Comparison of ENCODE assay signal across 27 mouse cellular contexts in genomic region chr13:73660163-73660695, GRCm38 (mm10). TPM values are rescaled to one million over a fixed set of nuclear protein-coding genes. Genes with fewer than 3 reads are reported as not detected.
A peak's percentile ranks its signal among the peaks of the same experiment; 100 is the strongest.
DNase-seq lines count a peak whose midpoint lies in the region; ATAC-seq lines count a peak whose summit lies in the region.
"Had no signal": no experiment of that assay in that cellular context is flagged by ENCODE, and none has a peak within 500 bp of the region (broad histone marks: within the 10 kb centered on the region; RNA-seq: fewer than 3 reads in every experiment).

No protein-coding gene starts in this region.

- H3K9me3 ChIP-seq in kidney, embryonic 14.5 days (ENCODE audit: control insufficient read depth, low read length) = no peaks in the 10 kb centered on the region
- H3K9me3 ChIP-seq: embryonic facial prominence, embryonic 12.5 days; embryonic facial prominence, embryonic 15.5 days; hindbrain, embryonic 12.5 days had no signal

- 76% methylated on average over 2 of the region's 2 CpGs for WGBS in kidney, embryonic 14.5 days

- H3K4me1 ChIP-seq in kidney, embryonic 14.5 days (ENCODE audit: control insufficient read depth, insufficient read depth, low read length) = no peaks in the 10 kb centered on the region
- H3K4me1 ChIP-seq: embryonic facial prominence, embryonic 12.5 days; embryonic facial prominence, embryonic 15.5 days; hindbrain, embryonic 12.5 days had no signal

- no peak overlapping the region for H3K27ac ChIP-seq in kidney, embryonic 14.5 days (ENCODE audit: low read depth, low read length)
- H3K27ac ChIP-seq: embryonic facial prominence, embryonic 12.5 days; embryonic facial prominence, embryonic 15.5 days; gastrocnemius, adult 2 months; hindbrain, embryonic 12.5 days had no signal

- DNase-seq in kidney, adult 9 months = peak; percentile 74
- no peak for DNase-seq in kidney, adult 8-10 months
- DNase-seq in kidney, postnatal 36 days = peak; percentile 48 to 69
- DNase-seq in yolk sac, embryonic 10.5 days (ENCODE audit: low spot score) = peak; percentile 51
- no peak for DNase-seq in spleen, adult 12 weeks (ENCODE audit: low spot score)
- DNase-seq: adrenal gland, adult 2 months; adrenal gland, postnatal 14 days; cerebellum, adult 11 months; cerebellum, adult 2 months; cerebellum, adult 9-11 months; cerebellum, postnatal 25 days; forebrain, postnatal 0 days; gastrocnemius, adult 2 months; gastrocnemius, postnatal 14 days; heart, adult 11 months had no signal

- no peak overlapping the region for H3K4me3 ChIP-seq in kidney, embryonic 14.5 days (ENCODE audit: low read length)
- H3K4me3 ChIP-seq: embryonic facial prominence, embryonic 12.5 days; embryonic facial prominence, embryonic 15.5 days; gastrocnemius, adult 2 months; hindbrain, embryonic 12.5 days had no signal

- ATAC-seq in kidney, embryonic 14.5 days (ENCODE audit: low FRiP score, low TSS enrichment) = no peak
- ATAC-seq: CD4-positive, CD25-positive, alpha-beta regulatory T cell, adult 4 months; forebrain, embryonic 14.5 days; forebrain, postnatal 0 days had no signal

- H3K4me2 ChIP-seq in kidney, embryonic 14.5 days (replicated peaks; ENCODE audit: low read depth, low read length) = no peak overlapping the region
- H3K4me2 ChIP-seq: embryonic facial prominence, embryonic 12.5 days; embryonic facial prominence, embryonic 15.5 days; heart, embryonic 11.5 days; hindbrain, embryonic 12.5 days had no signal

- H3K36me3 ChIP-seq in kidney, embryonic 14.5 days (ENCODE audit: control insufficient read depth, insufficient read depth, low read length) = no peaks in the 10 kb centered on the region
- H3K36me3 ChIP-seq: embryonic facial prominence, embryonic 12.5 days; embryonic facial prominence, embryonic 15.5 days; hindbrain, embryonic 12.5 days had no signal

- H3K27me3 ChIP-seq in kidney, embryonic 14.5 days (ENCODE audit: control insufficient read depth, insufficient read depth, low read length) = no peaks in the 10 kb centered on the region
- H3K27me3 ChIP-seq: embryonic facial prominence, embryonic 12.5 days; embryonic facial prominence, embryonic 15.5 days; hindbrain, embryonic 12.5 days had no signal

- no peak overlapping the region for H3K9ac ChIP-seq in kidney, embryonic 14.5 days (ENCODE audit: low read depth, low read length)
- H3K9ac ChIP-seq: embryonic facial prominence, embryonic 12.5 days; embryonic facial prominence, embryonic 15.5 days; forebrain, postnatal 0 days; hindbrain, embryonic 12.5 days had no signal

RNA-seq across cellular contexts. Expression of gene Slc6a18, which starts 17.6 kb away (rescaled TPM):
- polyA plus RNA-seq in kidney, embryonic 14.5 days (2014; fragmentation: Nextera tagmentation; extraction: Ambion mirVana) = 2.5 and 5.2 TPM in 2 replicates
- polyA plus RNA-seq: adrenal gland, adult 2 months; C2C12; CD4-positive, CD25-positive, alpha-beta regulatory T cell, adult 4 months; cerebellum, adult 2 months; embryonic facial prominence, embryonic 12.5 days; embryonic facial prominence, embryonic 15.5 days; forebrain, embryonic 11.5 days; forebrain, embryonic 14.5 days; forebrain, postnatal 0 days; frontal cortex, adult 2 months; heart, embryonic 11.5 days; heart, embryonic 14.5 days; heart, postnatal 0 days; hindbrain, embryonic 12.5 days had no signal

RNA-seq across cellular contexts. Expression of gene Tert, which starts 33.5 kb away (rescaled TPM):
- 5.2 and 7.9 TPM in 2 replicates for polyA plus RNA-seq in kidney, embryonic 14.5 days (2014; fragmentation: Nextera tagmentation; extraction: Ambion mirVana)

RNA-seq across cellular contexts. Expression of gene Slc6a19, which starts 44.4 kb away (rescaled TPM):
- polyA plus RNA-seq in kidney, embryonic 14.5 days (2014; fragmentation: Nextera tagmentation; extraction: Ambion mirVana) = 0.53 and 0.92 TPM in 2 replicates
- polyA plus RNA-seq: C2C12; CD4-positive, CD25-positive, alpha-beta regulatory T cell, adult 4 months; forebrain, embryonic 11.5 days; heart, embryonic 11.5 days; heart, embryonic 14.5 days; heart, postnatal 0 days had no signal

RNA-seq across cellular contexts. Expression of gene Clptm1l, which starts 56.4 kb away (rescaled TPM):
- polyA plus RNA-seq in kidney, embryonic 14.5 days (2014; fragmentation: Nextera tagmentation; extraction: Ambion mirVana) = 91.1 and 135 TPM in 2 replicates

Comparison
In these comparisons a context has a peak if more than half of its experiments do, and no peak if none do; other contexts are left out.
1. DNase-seq: peak in kidney, adult 9 months (single experiment), kidney, postnatal 36 days (2 of 2) and yolk sac, embryonic 10.5 days (single experiment); none in kidney, adult 8-10 months (0 of 2) and spleen, adult 12 weeks (single experiment).